Mouse (Mus musculus) cerebellum, adult 11-12 months (tissue): ENCODE measurements at regions not wholly inside any gene's neighbourhood (a gene's known extent, or its start where the extent isn't known, plus 50 kb on each side); places are given as distances from the start of the nearest gene placed in this dataset.

Experiments used
- DNase-seq: peaks from one replicate; pipeline ENCODE4 v3.0.0; 2022

- DNase-seq: no peak
Observed at GRCm38 (mm10) chr12:110112051-110112722, 166.7 kb upstream of the Dio3 start.

- no peak for DNase-seq
Observed at GRCm38 (mm10) chr12:110112723-110113105, 166.2 kb upstream of the Dio3 start.

- DNase-seq: no peak
Observed at GRCm38 (mm10) chr12:110120141-110120540, 158.7 kb upstream of the Dio3 start.

- DNase-seq: no peak
Observed at GRCm38 (mm10) chr12:110122976-110123375, 155.9 kb upstream of the Dio3 start.

GRCm38 (mm10) chr12:110126525-110126924, 152.3 kb upstream of the Dio3 start:
- no peak for DNase-seq

GRCm38 (mm10) chr12:110145379-110145778, 133.5 kb upstream of the Dio3 start:
- no peak for DNase-seq

- no peak for DNase-seq
Observed at GRCm38 (mm10) chr12:110154225-110154962, 124.5 kb upstream of the Dio3 start.

GRCm38 (mm10) chr12:110154963-110155325, 123.9 kb upstream of the Dio3 start:
- DNase-seq: no peak

- no peak for DNase-seq
Observed at GRCm38 (mm10) chr12:110156441-110156840, 122.4 kb upstream of the Dio3 start.

GRCm38 (mm10) chr12:110157998-110158747, 120.7 kb upstream of the Dio3 start:
- DNase-seq: no peak

- no peak for DNase-seq
Observed at GRCm38 (mm10) chr12:110161306-110161705, 117.6 kb upstream of the Dio3 start.

GRCm38 (mm10) chr12:110165462-110165861, 113.4 kb upstream of the Dio3 start:
- DNase-seq: no peak

GRCm38 (mm10) chr12:110168407-110168806, 110.5 kb upstream of the Dio3 start:
- no peak for DNase-seq

GRCm38 (mm10) chr12:110169261-110169660, 109.6 kb upstream of the Dio3 start:
- DNase-seq: no peak

- DNase-seq: no peak
Observed at GRCm38 (mm10) chr12:110170496-110170895, 108.4 kb upstream of the Dio3 start.

- DNase-seq: no peak
Observed at GRCm38 (mm10) chr12:110177826-110178225, 101.0 kb upstream of the Dio3 start.

GRCm38 (mm10) chr12:110183473-110183872, 95.4 kb upstream of the Dio3 start:
- no peak for DNase-seq

GRCm38 (mm10) chr12:110185399-110185798, 93.5 kb upstream of the Dio3 start:
- DNase-seq: no peak

GRCm38 (mm10) chr12:110186381-110186780, 92.5 kb upstream of the Dio3 start:
- DNase-seq: no peak

- no peak for DNase-seq
Observed at GRCm38 (mm10) chr12:110186911-110187245, 92.0 kb upstream of the Dio3 start.

GRCm38 (mm10) chr12:110187246-110188135, 91.4 kb upstream of the Dio3 start:
- DNase-seq: no peak

GRCm38 (mm10) chr12:110188136-110188631, 90.7 kb upstream of the Dio3 start:
- DNase-seq: peak; percentile 16
